Mouse (Mus musculus): ENCODE data around the gene Hist1h2ad. TPM values are rescaled to one million over a fixed set of nuclear protein-coding genes. Genes with fewer than 3 reads are reported as not detected.
A peak's percentile ranks its signal among the peaks of the same experiment; 100 is the strongest.
"Not testable (repeated sequence)": the region's sequence is repeated elsewhere in the genome, so short reads cannot be mapped to it uniquely, and the experiment has no call there.

Gene Hist1h2ad
- 1 to 10 TPM; 2.4 to 4.8 TPM for total RNA-seq (2021)

GRCm38 (mm10) chr13:23573898-23574524 is at the start of gene Hist1h2ad, which contains the start of gene Hist1h2bf:
Gene Hist1h2ad (plus strand): TSS chr13:23574381.
Gene Hist1h2bf (minus strand): TSS chr13:23574196.
- DNase-seq (ENCODE audit: low spot score): peak; percentile 86
- intact Hi-C loops (cut with DNase I): not testable (repeated sequence)

- DNase-seq (ENCODE audit: low spot score): peak; percentile 28
- intact Hi-C loops (cut with DNase I): loop anchor here (5.0 kb wide), 2 partner anchors 73 to 1497 kb away; no protein-coding TSS in a partner anchor
Observed at GRCm38 (mm10) chr13:23524654-23525053, 49.5 kb upstream of the Hist1h2ad start.

DNA sequence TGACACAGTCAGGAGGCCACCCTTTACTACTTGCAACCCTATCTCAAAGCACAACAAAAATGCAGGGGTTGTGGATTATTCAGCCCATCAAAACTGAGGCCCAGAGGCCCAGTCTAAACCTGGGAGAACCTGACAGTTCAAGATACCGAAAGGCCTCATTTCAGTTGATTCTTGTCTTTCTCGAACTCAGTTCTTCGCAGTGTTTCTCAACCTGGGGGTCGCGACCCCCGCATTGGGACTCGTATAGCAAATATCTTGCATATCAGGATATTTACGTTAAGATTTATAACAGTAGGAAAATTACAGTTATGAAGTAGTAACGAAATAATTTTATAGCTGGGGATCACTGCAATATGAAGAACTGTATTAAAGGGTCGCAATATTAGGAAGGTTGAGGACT is 48.3 kb upstream of the Hist1h2ad start:
- intact Hi-C loops (cut with DNase I): loop anchor here (1.0 to 5.0 kb wide), 3 partner anchors 71 to 1499 kb away; no protein-coding TSS in a partner anchor
- no peak for DNase-seq (ENCODE audit: low spot score)

GRCm38 (mm10) chr13:23526312-23526711 is 47.9 kb upstream of the Hist1h2ad start:
- intact Hi-C loops (cut with DNase I): loop anchor here (1.0 to 5.0 kb wide), 3 partner anchors 71 to 1499 kb away; no protein-coding TSS in a partner anchor
- peak; percentile 74 for DNase-seq (ENCODE audit: low spot score)

GRCm38 (mm10) chr13:23529005-23529404 is 45.2 kb upstream of the Hist1h2ad start:
- intact Hi-C loops (cut with DNase I): loop anchor here (5.0 kb wide), 2 partner anchors 68 to 1502 kb away; no protein-coding TSS in a partner anchor
- DNase-seq (ENCODE audit: low spot score): no peak

DNA sequence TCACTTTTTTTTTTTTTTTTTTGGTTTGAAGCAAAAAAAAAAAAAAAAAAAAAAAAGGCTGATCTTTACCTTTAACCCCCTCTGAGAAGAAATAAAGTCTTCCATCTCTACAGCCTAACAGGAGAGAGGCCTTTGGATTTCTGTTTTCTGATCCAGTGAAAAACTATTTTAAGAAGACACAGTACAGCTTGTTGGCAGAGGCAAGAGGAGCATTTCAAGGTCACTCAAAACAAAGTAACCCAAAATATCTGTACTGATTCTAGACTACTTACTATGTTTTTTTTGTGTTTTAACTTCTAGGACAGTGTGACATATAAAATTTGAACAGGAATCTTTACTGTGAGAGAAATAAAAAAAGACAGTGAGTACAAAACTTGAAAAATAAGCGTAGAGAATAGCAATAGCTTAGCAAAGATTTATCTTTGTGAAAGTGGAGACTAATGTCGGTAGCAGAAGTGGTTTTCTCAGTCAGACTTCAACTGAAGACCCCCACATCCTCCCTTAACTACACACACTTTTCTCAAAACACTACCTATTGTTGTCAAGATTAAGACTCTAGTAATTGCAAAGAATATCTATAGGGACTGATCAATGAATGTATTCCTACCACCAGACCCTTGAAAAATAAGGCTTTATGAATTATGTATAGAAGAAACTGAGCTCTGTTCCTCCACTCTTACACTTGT is 44.6 kb upstream of the Hist1h2ad start:
- no peak for DNase-seq (ENCODE audit: low spot score)
- intact Hi-C loops (cut with DNase I): loop anchor here (2.0 to 5.0 kb wide), 6 partner anchors 53 to 1817 kb away; partner anchors contain the start of genes Hist1h2be and Hist1h4d

DNA sequence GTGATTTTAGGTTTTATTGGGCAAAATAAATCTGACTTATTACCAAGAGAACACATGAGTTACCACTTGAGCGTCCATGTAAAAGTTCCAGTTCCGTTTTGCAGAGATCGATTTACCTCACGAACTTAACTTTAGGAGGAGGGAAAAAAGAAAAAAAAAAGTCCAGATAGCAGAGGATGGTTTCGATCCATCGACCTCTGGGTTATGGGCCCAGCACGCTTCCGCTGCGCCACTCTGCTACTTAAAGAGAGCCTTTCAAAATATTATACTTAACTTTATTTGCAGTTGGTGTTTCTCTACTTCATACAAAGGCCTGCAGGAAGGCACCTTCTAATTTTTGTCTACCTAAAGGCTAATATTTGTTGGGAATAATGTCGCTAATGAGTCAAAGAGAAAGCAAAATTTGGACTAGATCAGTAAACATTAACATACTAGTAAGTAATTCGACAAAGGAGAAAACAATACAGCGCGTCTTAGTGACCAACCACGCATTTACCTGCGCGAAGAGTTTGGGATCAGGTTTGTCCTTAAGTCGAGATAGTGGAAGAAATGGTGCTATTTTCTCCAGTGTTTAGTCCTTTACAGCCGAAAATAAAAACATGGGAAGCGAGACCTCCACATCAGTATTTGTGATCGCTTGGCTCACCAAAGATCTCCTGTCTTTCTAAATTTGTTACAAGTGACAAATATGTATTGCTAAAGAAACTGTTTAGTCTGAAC is 43.8 kb upstream of the Hist1h2ad start:
- intact Hi-C loops (cut with DNase I): loop anchor here (2.0 to 5.0 kb wide), 4 partner anchors 52 to 1818 kb away; partner anchors contain the start of genes Hist1h2be and Hist1h4d
- DNase-seq (ENCODE audit: low spot score): peak; percentile 40

GRCm38 (mm10) chr13:23530901-23531875 is 43.0 kb upstream of the Hist1h2ad start, which contains the start of gene Hist1h4h:
Gene Hist1h4h (plus strand): TSS chr13:23531050.
- intact Hi-C loops (cut with DNase I): loop anchor here (2.0 to 5.0 kb wide), 4 partner anchors 51 to 1819 kb away; partner anchors contain the start of genes Hist1h2be and Hist1h4d
- DNase-seq (ENCODE audit: low spot score): peak; percentile 92

- intact Hi-C loops (cut with DNase I): loop anchor here (5.0 kb wide), 3 partner anchors 50 to 1820 kb away; partner anchors contain the start of gene Hist1h4d
- DNase-seq (ENCODE audit: low spot score): no peak
Observed at GRCm38 (mm10) chr13:23532262-23533075, 41.7 kb upstream of the Hist1h2ad start.

DNA sequence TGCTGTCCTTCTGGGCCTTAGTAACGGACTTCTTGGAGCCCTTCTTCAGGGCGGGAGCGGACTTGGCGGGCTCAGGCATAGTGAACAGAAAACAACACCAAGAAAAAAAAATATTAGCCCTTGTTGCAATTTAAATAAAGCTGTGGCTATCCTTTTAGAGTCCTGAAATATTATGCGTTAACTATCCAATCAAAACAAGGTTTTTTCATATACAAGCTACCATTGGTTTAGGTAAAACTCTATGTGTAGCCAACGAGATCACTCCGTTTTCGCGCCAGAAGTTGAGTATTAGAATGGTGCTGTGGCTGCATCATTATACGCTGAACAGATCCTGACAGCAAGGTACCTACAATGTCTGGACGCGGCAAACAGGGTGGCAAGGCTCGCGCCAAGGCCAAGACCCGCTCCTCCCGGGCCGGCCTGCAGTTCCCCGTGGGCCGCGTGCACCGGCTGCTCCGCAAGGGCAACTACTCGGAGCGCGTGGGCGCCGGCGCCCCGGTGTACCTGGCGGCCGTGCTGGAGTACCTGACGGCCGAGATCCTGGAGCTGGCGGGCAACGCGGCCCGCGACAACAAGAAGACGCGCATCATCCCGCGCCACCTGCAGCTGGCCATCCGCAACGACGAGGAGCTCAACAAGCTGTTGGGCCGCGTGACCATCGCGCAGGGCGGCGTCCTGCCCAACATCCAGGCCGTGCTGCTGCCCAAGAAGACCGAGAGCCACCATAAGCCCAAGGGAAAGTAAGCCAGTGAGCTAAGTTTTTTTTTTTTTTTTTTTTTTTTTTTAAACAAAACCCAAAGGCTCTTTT is 40.4 kb upstream of the Hist1h2ad start, which contains the start of gene Hist1h2af:
Gene Hist1h2af (plus strand): TSS at position 347 of the 808 bp plus-strand sequence.
- not testable (repeated sequence) for DNase-seq (ENCODE audit: low spot score)
- intact Hi-C loops (cut with DNase I): loop anchor here (5.0 kb wide), 3 partner anchors 49 to 1821 kb away; partner anchors contain the start of gene Hist1h4d

DNA sequence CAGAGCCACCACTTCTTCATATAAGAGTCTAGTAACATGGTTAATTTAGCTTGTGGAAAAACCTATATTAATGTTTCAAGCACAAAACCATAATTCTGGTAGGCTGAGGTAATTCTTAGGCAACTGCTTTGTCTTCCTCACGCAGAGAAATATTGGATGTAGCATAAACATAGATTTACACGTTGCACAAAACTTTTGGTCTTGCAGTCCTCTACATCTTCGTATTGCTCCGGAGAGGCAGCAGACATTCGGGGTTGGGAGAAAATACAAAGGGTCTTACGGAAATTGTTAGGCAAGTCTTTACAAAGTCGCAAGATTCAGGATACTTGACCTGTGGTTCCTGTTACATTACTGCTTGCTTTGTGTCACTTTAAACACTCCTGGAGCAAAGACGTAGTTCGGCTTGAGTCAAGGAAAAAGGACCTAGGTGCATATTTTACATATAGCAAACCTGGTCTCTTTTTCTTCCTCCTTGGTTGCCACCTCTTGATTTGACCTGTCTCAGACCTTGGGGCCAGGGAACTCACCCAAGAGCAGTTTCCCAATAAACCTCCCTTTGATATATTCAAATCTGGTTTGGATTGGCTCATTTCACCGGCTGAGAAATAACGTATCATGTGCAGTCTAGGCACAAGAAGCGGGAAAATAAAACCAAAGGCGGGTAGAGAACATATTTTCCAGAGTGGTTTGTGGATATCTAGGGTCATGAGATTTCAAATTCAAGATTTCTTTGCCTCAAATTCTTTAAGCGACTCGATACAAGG is 39.6 kb upstream of the Hist1h2ad start:
- intact Hi-C loops (cut with DNase I): loop anchor here (5.0 kb wide), 3 partner anchors 48 to 1822 kb away; partner anchors contain the start of gene Hist1h4d
- DNase-seq (ENCODE audit: low spot score): no peak

GRCm38 (mm10) chr13:23535137-23536075 is 38.8 kb upstream of the Hist1h2ad start, which contains the start of gene Hist1h3g:
Gene Hist1h3g (plus strand): TSS chr13:23535422.
- peak; percentile 71 for DNase-seq (ENCODE audit: low spot score)
- intact Hi-C loops (cut with DNase I): not testable (repeated sequence)

- intact Hi-C loops (cut with DNase I): no loop called here
- no peak for DNase-seq (ENCODE audit: low spot score)
Observed at GRCm38 (mm10) chr13:23536076-23536822, 37.9 kb upstream of the Hist1h2ad start.

- DNase-seq (ENCODE audit: low spot score): no peak
- intact Hi-C loops (cut with DNase I): no loop called here
Observed at GRCm38 (mm10) chr13:23537006-23537710, 37.0 kb upstream of the Hist1h2ad start.

Data from heart, postnatal 25 days (tissue).